Mouse (Mus musculus): Measurements from ENCODE around the gene Hnf1b. TPM values are rescaled to one million over a fixed set of nuclear protein-coding genes. Genes with fewer than 3 reads are reported as not detected.
A peak's percentile ranks its signal among the peaks of the same experiment; 100 is the strongest.

Hnf1b gene
- total and polyA plus RNA-seq, 3 experiments: 0.33 TPM; not detected in 2

GRCm38 (mm10) chr11:83851273-83852015 is 1.6 kb downstream of the Hnf1b start:
- H3K36me3 ChIP-seq (ENCODE audit: control insufficient read depth, insufficient read depth, low read length): no peaks in the 10 kb centered on the region
- H3K4me3 ChIP-seq: no peak overlapping the region
- TF ChIP-seq EP300 (IDR thresholded peaks at IDR 0.05; ENCODE audit: insufficient read depth, low read depth, low read length) (no peak), POLR2A (IDR thresholded peaks at IDR 0.05; ENCODE audit: insufficient read depth, low read depth, low read length) (no peak), CTCF (IDR thresholded peaks at IDR 0.05) (no peak)
- H3K9ac ChIP-seq (ENCODE audit: low read depth, low read length): no peak overlapping the region
- H3K4me1 ChIP-seq (ENCODE audit: control insufficient read depth, insufficient read depth, low read length): no peaks in the 10 kb centered on the region; the same call in 1 of the 2 replicates
- DNase-seq: peak; percentile 4 to 32
- H3K27me3 ChIP-seq (ENCODE audit: control insufficient read depth, insufficient read depth, low read length): peaks cover 36% of the 10 kb centered on the region
- H3K27ac ChIP-seq: no peak overlapping the region
- H3K79me2 ChIP-seq (replicated peaks; ENCODE audit: control insufficient read depth, insufficient read depth, low read length): no peaks in the 10 kb centered on the region
- 3% methylated on average over 36 of the region's 36 CpGs for WGBS
- intact Hi-C loops (cut with DNase I): no loop called here

- H3K9ac ChIP-seq (ENCODE audit: low read depth, low read length): no peak overlapping the region
- 5% methylated on average over 24 of the region's 24 CpGs for WGBS
- no peaks in the 10 kb centered on the region for H3K79me2 ChIP-seq (replicated peaks; ENCODE audit: control insufficient read depth, insufficient read depth, low read length)
- H3K27ac ChIP-seq: no peak overlapping the region
- intact Hi-C loops (cut with DNase I): no loop called here
- peaks cover 36% of the 10 kb centered on the region for H3K27me3 ChIP-seq (ENCODE audit: control insufficient read depth, insufficient read depth, low read length)
- no peaks in the 10 kb centered on the region; the same call in 1 of the 2 replicates for H3K4me1 ChIP-seq (ENCODE audit: control insufficient read depth, insufficient read depth, low read length)
- no peaks in the 10 kb centered on the region for H3K36me3 ChIP-seq (ENCODE audit: control insufficient read depth, insufficient read depth, low read length)
- DNase-seq: peak; percentile 9 to 31
- TF ChIP-seq CTCF (IDR thresholded peaks at IDR 0.05): no peak
- no peak for TF ChIP-seq POLR2A (IDR thresholded peaks at IDR 0.05; ENCODE audit: insufficient read depth, low read depth, low read length)
- no peak for TF ChIP-seq EP300 (IDR thresholded peaks at IDR 0.05; ENCODE audit: insufficient read depth, low read depth, low read length)
- H3K4me3 ChIP-seq: no peak overlapping the region
These were observed 2.1 kb downstream of the Hnf1b start for GRCm38 (mm10) chr11:83852016-83852355.

GRCm38 (mm10) chr11:83852501-83853211 is 2.8 kb downstream of the Hnf1b start:
- no peak overlapping the region for H3K27ac ChIP-seq
- TF ChIP-seq CTCF (IDR thresholded peaks at IDR 0.05) (no peak), POLR2A (IDR thresholded peaks at IDR 0.05; ENCODE audit: insufficient read depth, low read depth, low read length) (no peak)

GRCm38 (mm10) chr11:83853221-83853792 is 3.4 kb downstream of the Hnf1b start:
- peak; percentile 13 to 36 for DNase-seq

More at GRCm38 (mm10) chr11:83852501-83853211, 2.8 kb downstream of the Hnf1b start:
- Histone ChIP-seq H3K79me2 (replicated peaks; ENCODE audit: control insufficient read depth, insufficient read depth, low read length) (no peaks in the 10 kb centered on the region), H3K4me3 (no peak overlapping the region), H3K9ac (ENCODE audit: low read depth, low read length) (no peak overlapping the region), H3K4me1 (ENCODE audit: control insufficient read depth, insufficient read depth, low read length) (no peaks in the 10 kb centered on the region; the same call in 1 of the 2 replicates), H3K36me3 (ENCODE audit: control insufficient read depth, insufficient read depth, low read length) (no peaks in the 10 kb centered on the region), H3K27me3 (ENCODE audit: control insufficient read depth, insufficient read depth, low read length) (peaks cover 36% of the 10 kb centered on the region)
- intact Hi-C loops (cut with DNase I): no loop called here
- 4% methylated on average over 38 of the region's 38 CpGs for WGBS
- peak; percentile 8 to 35 for DNase-seq

GRCm38 (mm10) chr11:83854091-83854490 is 4.2 kb downstream of the Hnf1b start:
- no peaks in the 10 kb centered on the region for H3K36me3 ChIP-seq (ENCODE audit: control insufficient read depth, insufficient read depth, low read length)
- H3K27me3 ChIP-seq (ENCODE audit: control insufficient read depth, insufficient read depth, low read length): peaks cover 37% of the 10 kb centered on the region
- intact Hi-C loops (cut with DNase I): no loop called here
- no peak overlapping the region for H3K9ac ChIP-seq (ENCODE audit: low read depth, low read length)
- no peak overlapping the region for H3K27ac ChIP-seq
- WGBS: 16% methylated on average over 10 of the region's 10 CpGs
- no peak for TF ChIP-seq EP300 (IDR thresholded peaks at IDR 0.05; ENCODE audit: insufficient read depth, low read depth, low read length)
- no peaks in the 10 kb centered on the region; the same call in 1 of the 2 replicates for H3K4me1 ChIP-seq (ENCODE audit: control insufficient read depth, insufficient read depth, low read length)
- DNase-seq: no peak
- H3K4me3 ChIP-seq: no peak overlapping the region
- no peaks in the 10 kb centered on the region for H3K79me2 ChIP-seq (replicated peaks; ENCODE audit: control insufficient read depth, insufficient read depth, low read length)

More at GRCm38 (mm10) chr11:83853221-83853792, 3.4 kb downstream of the Hnf1b start:
- WGBS: 5% methylated on average over 33 of the region's 33 CpGs
- Histone ChIP-seq H3K9ac (ENCODE audit: low read depth, low read length) (no peak overlapping the region), H3K79me2 (replicated peaks; ENCODE audit: control insufficient read depth, insufficient read depth, low read length) (no peaks in the 10 kb centered on the region), H3K27ac (no peak overlapping the region), H3K36me3 (ENCODE audit: control insufficient read depth, insufficient read depth, low read length) (no peaks in the 10 kb centered on the region), H3K4me3 (no peak overlapping the region), H3K4me1 (ENCODE audit: control insufficient read depth, insufficient read depth, low read length) (no peaks in the 10 kb centered on the region; the same call in 1 of the 2 replicates), H3K27me3 (ENCODE audit: control insufficient read depth, insufficient read depth, low read length) (peaks cover 36% of the 10 kb centered on the region)
- intact Hi-C loops (cut with DNase I): no loop called here
- TF ChIP-seq CTCF (IDR thresholded peaks at IDR 0.05) (no peak), POLR2A (IDR thresholded peaks at IDR 0.05; ENCODE audit: insufficient read depth, low read depth, low read length) (no peak), EP300 (IDR thresholded peaks at IDR 0.05; ENCODE audit: insufficient read depth, low read depth, low read length) (no peak)

- intact Hi-C loops (cut with DNase I): no loop called here
- 18% methylated on average over 2 of the region's 2 CpGs for WGBS
- peaks cover 37% of the 10 kb centered on the region for H3K27me3 ChIP-seq (ENCODE audit: control insufficient read depth, insufficient read depth, low read length)
These were observed 4.8 kb downstream of the Hnf1b start for GRCm38 (mm10) chr11:83854707-83855106.

More at GRCm38 (mm10) chr11:83854707-83855106, 4.8 kb downstream of the Hnf1b start:
- no peaks in the 10 kb centered on the region for H3K79me2 ChIP-seq (replicated peaks; ENCODE audit: control insufficient read depth, insufficient read depth, low read length)
- no peak overlapping the region for H3K4me3 ChIP-seq
- no peak for DNase-seq
- no peaks in the 10 kb centered on the region; the same call in 1 of the 2 replicates for H3K4me1 ChIP-seq (ENCODE audit: control insufficient read depth, insufficient read depth, low read length)
- TF ChIP-seq EP300 (IDR thresholded peaks at IDR 0.05; ENCODE audit: insufficient read depth, low read depth, low read length): no peak
- no peak for TF ChIP-seq CTCF (IDR thresholded peaks at IDR 0.05)
- TF ChIP-seq POLR2A (IDR thresholded peaks at IDR 0.05; ENCODE audit: insufficient read depth, low read depth, low read length): no peak
- no peak overlapping the region for H3K27ac ChIP-seq
- H3K9ac ChIP-seq (ENCODE audit: low read depth, low read length): no peak overlapping the region
- no peaks in the 10 kb centered on the region for H3K36me3 ChIP-seq (ENCODE audit: control insufficient read depth, insufficient read depth, low read length)

All from heart, adult 2 months (tissue).